Mouse (Mus musculus) ES-E14 (cell line): ENCODE measurements around the gene Rergl. TPM values are rescaled to one million over a fixed set of nuclear protein-coding genes. Genes with fewer than 3 reads are reported as not detected.

ENCODE experiments used
- DNase-seq: peaks from one replicate; pipeline ENCODE4 v3.0.0-alpha.2; 2013; ENCODE audit warnings: low read depth, low spot score
- H3K27ac ChIP-seq: 2 replicates; pipeline ENCODE4 v1.5.1; 2012; ENCODE audit warnings: low read depth, mild to moderate bottlenecking, low read length, moderate library complexity, mixed read lengths; ENCODE audit not compliant: poor library complexity, insufficient read depth, severe bottlenecking
- H3K36me3 ChIP-seq: 2 replicates; pipeline ENCODE4 v1.6.1; 2012; ENCODE audit warnings: mild to moderate bottlenecking, low read length, moderate library complexity, mixed read lengths; ENCODE audit not compliant: control insufficient read depth, poor library complexity, insufficient read depth, severe bottlenecking
- H3K4me1 ChIP-seq, 2 experiments: fragments of 150-350 bp in 1 of 2; sonication (generic) in 1 of 2; 2 replicates each; pipeline ENCODE4 v1.6.1; 2012; ENCODE audit warnings: low read length in 2 of 2, mild to moderate bottlenecking in 1 of 2, mixed read lengths in 1 of 2; ENCODE audit not compliant: control insufficient read depth in 2 of 2, insufficient read depth in 2 of 2, poor library complexity in 1 of 2
- H3K4me3 ChIP-seq, 2 experiments: fragments of 150-350 bp in 1 of 2; sonication (generic) in 1 of 2; 2 replicates each; pipeline ENCODE4 v1.5.1; 2012; ENCODE audit warnings: low read length in 2 of 2, low read depth in 1 of 2, mild to moderate bottlenecking in 1 of 2, mixed read lengths in 1 of 2; ENCODE audit not compliant: insufficient read depth in 1 of 2, poor library complexity in 1 of 2, severe bottlenecking in 1 of 2
- H3K9ac ChIP-seq: 2 replicates; pipeline ENCODE4 v1.6.1; 2012; ENCODE audit warnings: low read depth, mild to moderate bottlenecking, low read length, mixed read lengths; ENCODE audit not compliant: poor library complexity, insufficient read depth, severe bottlenecking
- H3K9me3 ChIP-seq: fragments of 150-350 bp; sonication (generic); 2 replicates; pipeline ENCODE4 v1.6.1; 2012; ENCODE audit warnings: low read depth, mild to moderate bottlenecking, low read length; ENCODE audit not compliant: control insufficient read depth, insufficient read depth
- CHD2 ChIP-seq: IDR thresholded peaks from 2 replicates; pipeline ENCODE4 v1.6.1; 2014; ENCODE audit warnings: mild to moderate bottlenecking, low read depth, low read length, inconsistent platforms
- HCFC1 ChIP-seq: IDR thresholded peaks from 2 replicates; pipeline ENCODE4 v1.6.1; 2012; ENCODE audit warnings: low read length, inconsistent platforms, borderline replicate concordance; ENCODE audit not compliant: insufficient read depth
- MAFK ChIP-seq: IDR thresholded peaks from 2 replicates; pipeline ENCODE4 v1.6.1; 2014; ENCODE audit warnings: mild to moderate bottlenecking, low read depth, low read length, inconsistent platforms; ENCODE audit not compliant: insufficient read depth
- ZC3H11A ChIP-seq: IDR thresholded peaks from 2 replicates; pipeline ENCODE4 v1.6.1; 2012; ENCODE audit warnings: low read depth, mild to moderate bottlenecking, inconsistent platforms, low read length, borderline replicate concordance
- ZNF384 ChIP-seq: IDR thresholded peaks from 2 replicates; pipeline ENCODE4 v1.6.1; 2012; ENCODE audit warnings: low read depth, low read length, inconsistent platforms
- in situ Hi-C, 2 experiments: fragments of 600-800 bp; cut with MboI; formaldehyde crosslinking; loops; one replicate each; pipeline ENCODE4 v1.15.1; 2025; ENCODE audit warnings: low sequenced_read_pairs in 2 of 2, inconsistent platforms in 1 of 2; ENCODE audit not compliant: unreplicated experiment in 2 of 2
- total RNA-seq: library from RNA; depleted of rRNA; stranded (reverse); fragments of 300-350 nt; gene quantifications from 2 replicates; pipeline ENCODE4 v1.2.3, GENCODE M21; 2012; rRNA removed

Gene Rergl
- not detected in 2 replicates for total RNA-seq

GRCm38 (mm10) chr6:139501876-139502275, at the start of gene Rergl:
Gene Rergl, minus strand, starts transcription at chr6:139501976.
- no peak within 1 kb of the TSS for H3K4me3 ChIP-seq
- no peak for TF ChIP-seq ZC3H11A
- no peak for TF ChIP-seq ZNF384
- no peak for TF ChIP-seq MAFK
- TF ChIP-seq HCFC1, result no peak
- no peak for TF ChIP-seq CHD2
- H3K9ac ChIP-seq, result no peak within 1 kb of the TSS
- H3K27ac ChIP-seq, result no peak within 1 kb of the TSS
- no peak for DNase-seq
- no peaks in the 10 kb centered on the region for H3K9me3 ChIP-seq
- H3K36me3 ChIP-seq, result no peaks in the 10 kb centered on the region
- in situ Hi-C loops, result no loop called here
- H3K4me1 ChIP-seq, result no peaks in the 10 kb centered on the region

DNA sequence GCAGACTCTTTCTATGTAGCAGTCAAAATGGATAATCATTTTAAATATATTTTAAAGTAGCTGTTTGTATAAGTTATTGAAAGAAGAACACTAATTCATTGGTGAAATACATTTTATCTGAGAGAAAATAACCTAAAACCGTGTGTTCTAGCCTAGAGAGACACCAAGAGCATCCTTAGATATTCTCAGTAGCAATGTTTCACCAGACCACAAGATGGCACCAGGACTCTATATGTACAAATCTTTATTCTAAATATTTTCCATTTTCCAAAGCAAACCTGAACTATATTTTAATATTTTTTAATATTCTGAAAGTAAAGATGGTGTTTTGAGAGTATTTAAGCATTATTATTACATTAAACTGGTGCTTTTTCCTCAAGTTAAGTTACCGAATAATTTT, 36.7 kb upstream of the Rergl start:
- in situ Hi-C loops, result no loop called here
- Histone ChIP-seq H3K9me3 (no peaks in the 10 kb centered on the region), H3K9ac (no peak overlapping the region), H3K27ac (no peak overlapping the region), H3K36me3 (no peaks in the 10 kb centered on the region), H3K4me1 (no peaks in the 10 kb centered on the region), H3K4me3 (no peak overlapping the region)
- DNase-seq, result no peak
- TF ChIP-seq HCFC1 (no peak), MAFK (no peak), ZC3H11A (no peak), ZNF384 (no peak), CHD2 (no peak)

DNA sequence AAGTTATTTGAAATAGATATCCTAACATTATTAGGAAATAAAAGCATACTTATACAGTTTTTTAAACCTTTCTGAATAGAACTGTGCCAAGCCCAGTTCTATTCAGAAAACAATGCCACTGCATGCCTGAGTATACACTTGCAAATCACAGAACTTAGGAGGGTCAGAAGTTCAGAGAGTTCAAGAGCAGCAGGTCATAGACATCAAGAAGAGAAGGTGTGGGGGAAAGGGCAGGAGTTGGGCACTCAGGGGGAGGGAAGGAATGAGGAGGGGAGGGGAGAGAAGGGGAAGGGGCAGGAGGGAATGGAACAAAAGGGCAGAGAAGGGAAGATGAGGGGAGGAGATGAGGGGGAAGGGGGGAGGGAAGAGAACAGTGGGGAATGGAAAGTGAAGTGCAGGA, 23.6 kb upstream of the Rergl start:
- DNase-seq, result peak; percentile 53
- 0 out of 4 replicates have a peak, but pooled peaks cover 0 to 2% of the 10 kb centered on the region in 2 experiments for H3K4me1 ChIP-seq

DNA sequence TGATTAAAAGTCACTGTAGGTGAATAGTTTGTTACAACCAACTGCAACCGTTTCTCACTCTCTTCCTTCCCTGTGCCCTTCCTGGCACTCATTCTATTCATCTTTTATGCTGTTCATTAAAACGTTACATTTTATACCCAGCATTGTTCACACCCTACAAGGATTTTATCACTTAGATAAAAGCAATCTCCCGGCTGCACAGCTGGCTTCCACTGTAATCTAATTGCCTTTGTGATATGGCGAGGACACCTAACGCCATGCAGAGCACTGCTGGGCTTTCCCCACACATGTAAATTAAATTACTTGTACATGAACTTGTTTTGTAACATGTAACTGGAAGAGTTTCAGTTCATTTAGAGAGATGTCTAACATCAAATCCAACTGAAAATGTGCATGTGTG, 22.5 kb upstream of the Rergl start:
- no peak for DNase-seq
- H3K4me3 ChIP-seq, result no peak overlapping the region
- TF ChIP-seq ZC3H11A, result no peak
- TF ChIP-seq CHD2, result no peak
- TF ChIP-seq MAFK, result no peak
- TF ChIP-seq HCFC1, result no peak
- no peak for TF ChIP-seq ZNF384
- in situ Hi-C loops, result no loop called here
- 0 out of 4 replicates have a peak, but pooled peaks cover 0 to 2% of the 10 kb centered on the region in 2 experiments for H3K4me1 ChIP-seq
- no peaks in the 10 kb centered on the region; the same call in 1 of the 2 replicates for H3K9me3 ChIP-seq
- no peak overlapping the region for H3K9ac ChIP-seq
- no peaks in the 10 kb centered on the region for H3K36me3 ChIP-seq
- no peak overlapping the region for H3K27ac ChIP-seq

More for the DNA sequence above, 23.6 kb upstream of the Rergl start:
- no peak overlapping the region for H3K4me3 ChIP-seq
- no peaks in the 10 kb centered on the region; the same call in 1 of the 2 replicates for H3K9me3 ChIP-seq
- in situ Hi-C loops, result no loop called here
- TF ChIP-seq CHD2, result no peak
- TF ChIP-seq HCFC1, result no peak
- TF ChIP-seq ZNF384, result no peak
- no peak for TF ChIP-seq ZC3H11A
- no peak for TF ChIP-seq MAFK
- peak overlapping the region; percentile 56; the same call in 1 of the 2 replicates for H3K27ac ChIP-seq
- H3K36me3 ChIP-seq, result no peaks in the 10 kb centered on the region
- H3K9ac ChIP-seq, result no peak overlapping the region
